Mouse (Mus musculus) forebrain, embryonic 13.5 days (tissue): Measurements from ENCODE around the gene Hist2h4. TPM values are rescaled to one million over a fixed set of nuclear protein-coding genes. Genes with fewer than 3 reads are reported as not detected.
A peak's percentile ranks its signal among the peaks of the same experiment; 100 is the strongest.

Source experiments
- ATAC-seq: fragments of 200-750 bp; cut with Nextera tagmentation; 2 replicates; pipeline ENCODE4 v1.8.0; 2017
- H3K27ac ChIP-seq: fragments of 300-500 bp; sonication (generic); 2 replicates; pipeline ENCODE4 v1.5.1; 2015; ENCODE audit warnings: inconsistent platforms, mild to moderate bottlenecking, moderate library complexity
- H3K27me3 ChIP-seq: fragments of 300-500 bp; sonication (generic); 2 replicates; pipeline ENCODE4 v1.6.1; 2015; ENCODE audit warnings: mild to moderate bottlenecking, inconsistent platforms
- H3K36me3 ChIP-seq: fragments of 300-500 bp; sonication (generic); 2 replicates; pipeline ENCODE4 v1.6.1; 2015; ENCODE audit warnings: mild to moderate bottlenecking, inconsistent platforms; ENCODE audit not compliant: poor library complexity, severe bottlenecking
- H3K4me1 ChIP-seq: fragments of 300-500 bp; sonication (generic); 2 replicates; pipeline ENCODE4 v1.6.1; 2015; ENCODE audit warnings: inconsistent platforms
- H3K4me2 ChIP-seq: fragments of 300-500 bp; sonication (generic); 2 replicates; pipeline ENCODE4 v1.6.1; 2015; ENCODE audit warnings: inconsistent platforms, mild to moderate bottlenecking, moderate library complexity
- H3K4me3 ChIP-seq: fragments of 300-500 bp; sonication (generic); 2 replicates; pipeline ENCODE4 v1.5.1; 2015; ENCODE audit warnings: mild to moderate bottlenecking, inconsistent platforms
- H3K9ac ChIP-seq: fragments of 300-500 bp; sonication (generic); 2 replicates; pipeline ENCODE4 v1.6.1; 2015; ENCODE audit warnings: mild to moderate bottlenecking, inconsistent platforms
- H3K9me3 ChIP-seq: fragments of 300-500 bp; sonication (generic); replicated peaks from 2 replicates; pipeline ENCODE4 v1.6.1; 2016; ENCODE audit warnings: inconsistent platforms
- WGBS: fragments of 180-500 bp; shearing (Covaris S2); methylation state at CpG from one replicate; pipeline ENCODE4 v1.1.7; 2015; 5-methylcytosine and 5-hydroxymethylcytosine counted together
- polyA plus RNA-seq: library from polyadenylated mRNA; unstranded; fragments of >200 nt; fragmentation: Nextera tagmentation; extraction: Ambion mirVana; gene quantifications from 2 replicates; pipeline ENCODE4 v1.2.1, GENCODE M21; 2015

The Hist2h4 gene
- polyA plus RNA-seq, 1 experiment from 2014 or later: 24.3 TPM

DNA sequence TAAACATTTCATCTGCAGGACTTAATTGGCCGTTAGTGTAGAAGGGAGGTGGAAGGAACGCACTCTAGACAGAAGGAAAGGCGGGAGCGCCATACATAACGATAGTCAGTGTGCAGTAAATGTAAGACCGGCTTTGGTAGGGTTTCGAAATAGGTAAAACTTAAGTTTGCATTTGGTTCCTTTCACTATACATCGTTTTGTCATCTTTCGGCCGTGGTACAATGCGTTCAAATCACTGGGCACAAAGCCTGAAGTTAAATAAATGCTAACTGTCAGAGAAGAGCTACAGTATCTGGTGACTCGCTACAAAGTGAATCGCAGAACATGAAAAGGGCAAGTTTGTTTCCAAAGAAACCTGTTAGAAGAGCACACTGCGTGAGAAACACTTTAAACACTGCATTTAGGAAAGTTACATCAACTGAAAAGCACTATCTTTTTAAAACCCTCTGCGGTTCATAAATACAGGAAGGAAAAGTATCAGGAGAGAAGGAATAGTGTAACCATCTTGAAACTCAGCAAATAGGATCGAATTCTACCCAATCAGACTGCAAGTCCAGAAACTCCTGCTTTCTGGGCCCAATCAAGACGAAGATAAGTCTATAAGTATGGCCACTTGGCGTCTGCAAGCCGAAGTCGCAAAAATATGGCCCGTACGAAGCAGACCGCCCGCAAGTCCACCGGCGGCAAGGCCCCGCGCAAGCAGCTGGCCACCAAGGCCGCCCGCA is 5.1 kb upstream of the Hist2h4 start, which contains the start of gene Hist2h3b:
TSS of gene Hist2h3b (plus strand) at position 604 of the 725 bp plus-strand sequence.
- WGBS: 16% methylated on average over 28 of the region's 30 CpGs
- no peaks in the 10 kb centered on the region for H3K36me3 ChIP-seq
- peak; percentile 62 for ATAC-seq
- no peaks in the 10 kb centered on the region for H3K9me3 ChIP-seq
- H3K4me3 ChIP-seq: peak within 1 kb of the TSS; percentile 60
- H3K4me1 ChIP-seq: peaks cover 33% of the 10 kb centered on the region
- H3K27ac ChIP-seq: peak within 1 kb of the TSS; percentile 98
- no peaks in the 10 kb centered on the region for H3K27me3 ChIP-seq
- H3K9ac ChIP-seq: peak within 1 kb of the TSS; percentile 86
- H3K4me2 ChIP-seq: peak within 1 kb of the TSS; percentile 88

DNA sequence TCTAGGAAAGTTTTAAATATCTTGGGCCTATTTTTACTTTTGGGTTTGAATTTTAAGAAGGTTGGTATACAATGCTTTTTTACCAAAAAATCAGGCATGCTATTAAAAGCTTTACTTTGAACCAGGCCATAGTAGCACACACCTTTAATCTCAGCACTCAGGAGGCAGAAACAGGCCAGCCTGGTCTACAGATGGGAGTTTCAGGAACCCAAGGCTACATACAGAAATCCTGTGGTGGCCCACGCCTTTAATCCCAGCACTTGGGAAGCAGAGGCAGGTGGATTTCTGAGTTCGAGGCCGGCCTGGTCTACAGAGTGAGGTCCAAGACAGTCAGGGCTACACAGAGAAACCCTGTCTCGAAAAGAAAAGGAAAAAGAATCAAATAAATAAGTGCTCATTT is 4.4 kb upstream of the Hist2h4 start:
- 77% methylated on average over 4 of the region's 4 CpGs for WGBS

DNA sequence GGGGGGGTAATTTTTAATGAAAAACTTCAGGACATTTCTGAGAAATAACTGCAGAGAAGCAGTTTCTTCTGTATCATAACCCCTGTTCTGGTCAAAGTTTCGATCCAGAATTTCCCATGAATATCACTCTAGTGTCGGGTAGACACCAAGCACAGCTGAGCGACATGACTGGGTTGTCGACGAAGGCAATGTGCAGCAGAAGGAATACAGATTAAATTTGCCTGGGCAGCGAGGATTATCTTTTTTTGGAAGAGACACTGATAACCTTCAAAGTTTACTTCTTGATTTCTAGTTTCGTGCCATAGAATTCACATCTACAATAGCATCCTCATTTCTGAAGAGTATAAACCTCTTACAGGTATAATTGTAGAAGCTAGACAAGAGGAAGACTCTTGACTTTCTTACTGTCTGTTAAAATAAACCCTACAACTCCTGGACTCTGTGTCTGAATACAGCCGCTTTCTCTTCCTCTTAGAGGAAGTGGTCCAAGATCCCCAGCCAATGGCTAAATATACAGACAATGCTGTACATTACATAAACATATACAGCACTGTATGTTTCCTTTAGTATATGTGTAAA is 3.1 kb upstream of the Hist2h4 start:
- Histone ChIP-seq H3K4me3 (no peak overlapping the region), H3K9ac (no peak overlapping the region), H3K27ac (no peak overlapping the region; the same call in 1 of the 2 replicates), H3K4me1 (peaks cover 43% of the 10 kb centered on the region), H3K27me3 (no peaks in the 10 kb centered on the region), H3K4me2 (no peak overlapping the region), H3K36me3 (no peaks in the 10 kb centered on the region), H3K9me3 (no peaks in the 10 kb centered on the region)
- no peak for ATAC-seq
- 93% methylated on average over 8 of the region's 8 CpGs for whole genome bisulfite sequencing

More for the DNA sequence above, 4.4 kb upstream of the Hist2h4 start:
- H3K27me3 ChIP-seq: no peaks in the 10 kb centered on the region
- no peak for ATAC-seq
- peaks cover 33% of the 10 kb centered on the region for H3K4me1 ChIP-seq
- H3K27ac ChIP-seq: peak overlapping the region; percentile 85
- H3K4me2 ChIP-seq: peak overlapping the region; percentile 56
- peak overlapping the region; percentile 43; the same call in 1 of the 2 replicates for H3K4me3 ChIP-seq
- H3K9ac ChIP-seq: peak overlapping the region; percentile 58
- no peaks in the 10 kb centered on the region for H3K9me3 ChIP-seq
- no peaks in the 10 kb centered on the region for H3K36me3 ChIP-seq

DNA sequence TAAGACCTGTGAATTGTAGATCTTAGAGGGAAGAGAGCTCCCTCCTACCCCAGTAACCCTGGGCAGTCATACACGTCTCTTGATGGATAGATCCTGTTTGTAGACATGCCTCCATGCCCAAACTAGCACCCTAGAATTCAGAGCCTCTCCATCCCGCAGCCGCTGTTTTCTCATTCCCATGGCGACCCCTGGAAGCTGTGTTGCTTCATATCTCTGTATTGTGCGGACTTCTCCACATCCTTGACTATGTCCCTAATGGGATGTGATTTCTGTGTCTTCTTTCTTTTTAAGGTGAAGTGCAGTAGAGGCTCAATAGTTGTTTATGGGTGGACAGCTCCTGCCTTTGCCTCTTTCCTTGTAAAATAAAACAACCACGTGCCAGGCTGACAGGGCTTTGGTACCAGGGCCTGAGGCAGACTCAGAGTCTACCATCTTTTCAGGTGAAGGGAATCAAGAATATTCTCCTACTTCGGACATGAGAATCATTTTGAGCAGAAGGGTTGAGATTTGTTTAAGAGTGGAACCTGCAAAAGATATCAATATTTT is 1.4 kb upstream of the Hist2h4 start:
- H3K27ac ChIP-seq: peak overlapping the region; percentile 98
- no peaks in the 10 kb centered on the region for H3K9me3 ChIP-seq
- no peak for ATAC-seq
- peaks cover 38% of the 10 kb centered on the region for H3K4me1 ChIP-seq
- H3K27me3 ChIP-seq: no peaks in the 10 kb centered on the region
- peak overlapping the region; percentile 73 for H3K9ac ChIP-seq
- WGBS: 72% methylated on average over 7 of the region's 7 CpGs
- H3K4me2 ChIP-seq: peak overlapping the region; percentile 74
- no peaks in the 10 kb centered on the region for H3K36me3 ChIP-seq
- peak overlapping the region; percentile 59; the same call in 1 of the 2 replicates for H3K4me3 ChIP-seq

DNA sequence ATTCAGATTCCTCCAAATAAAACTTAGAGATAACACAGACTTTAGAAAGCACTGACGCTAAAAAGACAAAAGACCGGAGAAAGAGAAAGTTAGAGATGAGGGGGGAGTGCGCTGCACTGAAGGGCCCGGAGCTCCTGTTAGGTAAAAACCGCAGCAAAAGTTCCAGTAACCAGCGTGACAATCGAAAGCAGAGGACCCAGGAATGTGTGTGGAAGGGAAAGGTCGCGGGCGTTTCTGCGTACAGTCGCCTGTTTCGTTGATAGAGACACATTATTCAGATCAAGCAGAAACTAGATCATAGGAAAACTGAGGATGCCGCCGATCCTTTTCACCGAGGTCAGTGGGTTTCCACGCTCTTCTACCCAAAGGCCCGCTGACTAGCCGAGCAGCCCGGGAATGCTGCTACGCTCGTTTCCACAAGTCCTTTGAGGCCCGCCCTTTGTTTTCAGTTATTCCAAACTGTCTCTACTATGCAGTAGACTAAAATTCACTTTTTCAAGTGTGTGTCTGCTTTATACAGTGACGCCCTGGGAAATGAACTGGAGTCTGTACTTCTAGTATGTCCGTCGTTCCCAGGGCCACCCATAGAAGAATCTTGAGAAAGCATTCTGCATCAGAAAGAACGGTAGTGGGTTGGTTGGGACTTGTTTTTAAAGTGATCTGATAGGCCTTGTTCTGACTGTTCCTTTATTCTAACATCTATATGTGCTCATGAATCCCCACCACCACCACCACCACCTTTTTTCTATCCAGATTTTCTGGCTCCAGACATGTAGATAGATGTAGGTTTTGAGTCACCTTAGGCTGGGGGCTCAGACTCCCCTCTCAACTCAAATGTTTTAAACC is 670 bp upstream of the Hist2h4 start:
- H3K36me3 ChIP-seq: no peaks in the 10 kb centered on the region
- H3K9me3 ChIP-seq: no peaks in the 10 kb centered on the region
- H3K4me2 ChIP-seq: peak overlapping the region; percentile 74
- H3K27ac ChIP-seq: peak overlapping the region; percentile 98
- H3K27me3 ChIP-seq: no peaks in the 10 kb centered on the region
- peak; percentile 50 for ATAC-seq
- peaks cover 38% of the 10 kb centered on the region for H3K4me1 ChIP-seq
- H3K9ac ChIP-seq: peak overlapping the region; percentile 73
- WGBS: 6% methylated on average over 27 of the region's 27 CpGs
- H3K4me3 ChIP-seq: peak overlapping the region; percentile 59

DNA sequence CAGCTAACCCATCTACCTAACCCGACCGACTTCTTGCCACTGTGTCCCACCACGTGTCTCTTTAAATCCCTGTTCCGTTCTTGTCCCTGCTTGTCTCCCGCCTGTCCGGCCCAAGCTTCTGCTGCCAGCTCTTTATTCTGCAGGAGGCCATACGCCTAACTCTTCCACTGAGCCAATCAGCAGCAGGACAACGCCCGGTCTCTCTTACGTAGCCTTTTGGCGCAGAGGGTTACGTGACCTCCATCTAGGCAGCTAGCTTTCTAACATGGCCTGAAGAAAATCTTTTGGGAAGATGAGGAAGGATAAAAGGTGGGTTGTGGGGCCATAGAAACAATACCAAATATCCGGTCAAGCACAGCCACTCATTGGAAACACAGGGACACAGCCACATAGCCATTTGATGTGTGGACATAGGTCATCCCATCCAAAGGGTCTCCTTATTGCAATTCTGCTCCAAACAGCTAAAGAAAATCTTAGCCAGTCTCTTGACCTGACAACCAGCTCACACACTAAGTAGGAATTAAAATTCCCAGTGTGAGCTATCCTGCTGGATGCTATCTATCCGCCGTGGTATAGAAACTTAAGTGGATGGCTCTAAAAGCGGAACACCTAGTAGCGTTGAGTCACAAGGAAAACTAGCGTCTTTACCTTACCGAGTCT is 765 bp downstream of the Hist2h4 start:
- peak overlapping the region; percentile 86 for H3K9ac ChIP-seq
- H3K4me2 ChIP-seq: peak overlapping the region; percentile 74
- H3K27me3 ChIP-seq: no peaks in the 10 kb centered on the region
- peak overlapping the region; percentile 98 for H3K27ac ChIP-seq
- no peaks in the 10 kb centered on the region for H3K9me3 ChIP-seq
- peaks cover 29% of the 10 kb centered on the region for H3K4me1 ChIP-seq
- ATAC-seq: peak; percentile 67
- peak overlapping the region; percentile 59 for H3K4me3 ChIP-seq
- no peaks in the 10 kb centered on the region for H3K36me3 ChIP-seq
- under 1% methylated on average over 19 of the region's 19 CpGs for WGBS

DNA sequence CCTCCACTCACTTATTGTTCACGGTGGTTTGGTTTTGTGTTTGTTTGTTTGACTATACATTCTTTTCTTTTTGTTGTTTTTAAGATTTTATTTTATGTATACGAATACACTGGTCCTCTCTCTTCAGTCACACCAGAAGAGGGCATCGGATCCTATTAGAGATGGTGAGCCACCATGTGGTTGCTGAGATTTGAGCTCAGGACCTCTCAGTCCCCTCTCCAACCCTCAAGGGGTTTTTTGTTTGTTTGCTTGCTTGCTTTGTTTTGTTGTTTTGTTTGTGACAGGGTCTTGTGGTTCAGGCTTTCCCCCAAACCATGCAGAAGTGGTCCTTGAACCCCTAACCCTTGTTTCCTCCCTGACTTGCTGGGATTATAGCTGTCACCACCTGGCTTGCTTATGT is 1.5 kb downstream of the Hist2h4 start:
- H3K9ac ChIP-seq: peak overlapping the region; percentile 86
- H3K9me3 ChIP-seq: no peaks in the 10 kb centered on the region
- H3K27me3 ChIP-seq: no peaks in the 10 kb centered on the region
- peaks cover 26% of the 10 kb centered on the region for H3K4me1 ChIP-seq
- peak overlapping the region; percentile 59 for H3K4me3 ChIP-seq
- 62% methylated on average over 3 of the region's 3 CpGs for WGBS
- peak overlapping the region; percentile 98 for H3K27ac ChIP-seq
- no peak for ATAC-seq
- H3K4me2 ChIP-seq: peak overlapping the region; percentile 74
- H3K36me3 ChIP-seq: no peaks in the 10 kb centered on the region

DNA sequence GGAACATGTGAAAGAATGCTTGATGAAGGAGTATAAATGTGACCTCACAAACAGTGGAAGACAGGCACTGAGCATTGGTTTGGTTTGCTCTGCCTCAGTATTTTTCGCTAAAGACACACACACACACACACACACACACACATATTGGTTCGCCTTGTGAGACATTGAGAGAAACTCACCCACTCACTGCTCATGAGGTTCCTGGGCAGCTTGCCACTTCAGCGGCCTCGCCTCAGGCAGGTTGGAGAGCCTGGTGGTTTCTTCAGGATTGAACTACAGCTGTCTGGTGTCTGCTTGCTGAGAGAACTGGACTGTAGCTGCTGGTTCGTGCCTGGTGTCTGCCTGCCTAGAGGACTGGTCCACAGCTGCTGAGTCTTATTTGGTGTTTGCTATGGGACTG is 2.9 kb downstream of the Hist2h4 start:
- 93% methylated on average over 5 of the region's 5 CpGs for WGBS
- Histone ChIP-seq H3K4me2 (no peak overlapping the region), H3K4me1 (peaks cover 26% of the 10 kb centered on the region), H3K27ac (no peak overlapping the region), H3K9ac (no peak overlapping the region), H3K4me3 (no peak overlapping the region), H3K36me3 (no peaks in the 10 kb centered on the region), H3K9me3 (no peaks in the 10 kb centered on the region), H3K27me3 (no peaks in the 10 kb centered on the region)
- ATAC-seq: no peak

DNA sequence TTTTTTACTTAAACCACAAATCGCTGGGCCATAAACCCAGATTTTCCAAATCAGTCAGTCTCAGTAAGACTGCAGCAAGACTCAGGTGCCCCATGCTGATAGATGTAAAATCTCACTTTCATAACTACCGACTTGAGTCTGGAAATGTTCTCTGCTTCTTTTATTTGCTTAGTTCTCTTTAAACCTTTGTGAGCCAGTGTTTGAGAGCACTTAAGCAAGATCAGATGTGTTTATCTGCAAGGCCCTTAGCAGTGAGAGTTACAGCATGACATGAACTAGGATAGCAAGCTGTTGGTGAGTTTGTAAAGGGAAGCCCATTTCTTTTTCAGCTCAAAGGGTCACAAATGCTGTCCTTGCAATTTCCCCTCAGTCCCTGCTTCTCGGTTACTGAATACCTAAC is 5.9 kb downstream of the Hist2h4 start:
- H3K4me1 ChIP-seq: peaks cover 6% of the 10 kb centered on the region
- no peaks in the 10 kb centered on the region for H3K36me3 ChIP-seq

DNA sequence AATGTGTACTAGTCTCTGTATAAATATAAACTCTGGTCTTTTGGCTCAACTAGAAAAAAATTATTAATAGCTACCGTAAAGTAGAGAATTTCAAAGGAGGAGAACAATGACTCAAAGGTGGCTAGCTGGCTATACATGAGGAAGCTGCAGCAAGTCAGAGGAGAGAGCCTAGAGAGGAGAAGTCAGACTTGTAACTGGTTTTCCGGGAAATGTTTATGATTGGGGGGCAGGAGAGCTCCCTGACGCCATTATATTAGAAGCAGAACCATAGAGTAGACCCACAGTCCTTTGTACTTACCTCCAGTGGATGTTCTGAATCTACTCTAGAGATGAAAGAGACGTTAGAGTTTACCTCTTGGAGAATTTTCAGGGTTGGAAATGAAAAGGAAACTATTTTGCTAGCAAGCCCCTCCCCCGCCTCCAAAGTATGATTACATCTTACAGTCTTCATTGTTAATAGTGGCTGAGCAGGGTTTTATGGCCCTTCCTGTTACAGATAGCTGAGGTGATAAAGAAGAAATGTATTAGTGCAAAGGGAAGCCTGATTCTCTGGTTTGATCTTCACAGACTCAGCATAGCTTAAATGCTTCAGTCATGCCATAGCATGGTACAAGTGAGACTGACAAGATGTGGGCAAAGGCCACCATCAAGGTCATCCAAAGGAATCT is 7.1 kb downstream of the Hist2h4 start:
- H3K9me3 ChIP-seq: no peaks in the 10 kb centered on the region
- no peaks in the 10 kb centered on the region for H3K4me1 ChIP-seq
- no peak for ATAC-seq
- H3K9ac ChIP-seq: no peak overlapping the region
- 86% methylated on average over 5 of the region's 5 CpGs for WGBS
- H3K27ac ChIP-seq: no peak overlapping the region
- no peak overlapping the region for H3K4me2 ChIP-seq
- H3K27me3 ChIP-seq: no peaks in the 10 kb centered on the region
- H3K4me3 ChIP-seq: no peak overlapping the region
- H3K36me3 ChIP-seq: no peaks in the 10 kb centered on the region

More for the DNA sequence above, 5.9 kb downstream of the Hist2h4 start:
- no peak overlapping the region for H3K9ac ChIP-seq
- no peaks in the 10 kb centered on the region for H3K9me3 ChIP-seq
- no peaks in the 10 kb centered on the region for H3K27me3 ChIP-seq
- H3K27ac ChIP-seq: no peak overlapping the region
- H3K4me2 ChIP-seq: no peak overlapping the region
- no peak overlapping the region for H3K4me3 ChIP-seq
- 84% methylated on average over 3 of the region's 3 CpGs for WGBS
- ATAC-seq: no peak
